Mouse (Mus musculus) T-cell, adult 2 months (primary cell): ENCODE measurements around the gene Zbtb16.

Source experiments
- DNase-seq: peaks from one replicate; pipeline ENCODE4 v3.0.0; 2022; ENCODE audit warnings: low spot score

Gene Zbtb16

DNA sequence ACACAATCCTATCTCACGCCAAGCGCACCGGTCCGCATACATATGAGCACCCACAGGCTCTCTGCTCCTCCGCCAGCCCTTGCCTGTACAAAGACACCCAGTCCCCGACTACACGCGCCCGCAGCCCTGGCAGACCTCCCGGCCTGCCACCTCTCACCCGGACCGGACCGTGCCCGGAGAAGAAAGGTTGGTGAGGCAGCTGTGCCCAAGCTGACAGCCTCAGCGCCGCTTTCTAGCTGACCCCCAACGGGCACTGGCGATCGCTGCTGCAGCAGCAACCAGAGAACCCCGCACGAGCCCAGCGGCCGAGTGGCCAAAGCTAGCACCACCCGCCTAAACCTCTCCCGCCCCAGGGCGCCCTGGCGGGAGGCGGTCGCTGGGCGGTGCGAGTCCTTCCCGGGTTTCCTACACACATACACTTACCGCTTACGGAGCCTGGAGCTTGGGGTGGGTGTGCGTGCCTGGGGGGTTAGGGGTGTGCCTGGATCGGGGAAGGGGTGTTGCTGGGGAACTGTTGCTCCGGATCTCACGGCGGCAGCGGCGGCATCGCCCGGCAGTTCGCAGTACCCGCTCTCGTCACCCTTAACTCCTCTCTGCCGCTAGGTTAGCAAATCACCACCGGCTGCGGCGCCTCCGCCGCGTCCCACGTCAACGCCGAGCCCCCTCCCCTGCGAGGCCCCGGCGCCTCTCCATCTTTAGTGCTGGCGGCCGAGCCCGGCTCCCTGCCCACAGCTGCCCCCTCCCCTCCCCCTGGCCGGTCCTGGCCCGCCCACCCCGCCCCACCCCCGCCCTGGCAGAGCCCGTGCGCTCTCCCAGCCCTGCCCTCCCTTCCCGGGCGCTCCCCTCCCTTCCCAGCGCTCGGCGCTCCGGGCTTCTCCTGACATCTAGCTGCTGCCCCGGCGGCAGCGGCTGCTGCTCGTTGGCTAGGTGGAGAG, at the start of gene Zbtb16:
TSS of gene Zbtb16 (minus strand) at position 592 of the 935 bp plus-strand sequence.
- peak; percentile 26 for DNase-seq

GRCm38 (mm10) chr9:48872896-48873295, 36.9 kb upstream of the Zbtb16 start:
- DNase-seq, result no peak

GRCm38 (mm10) chr9:48866523-48867121, 30.6 kb upstream of the Zbtb16 start:
- no peak for DNase-seq

GRCm38 (mm10) chr9:48865235-48865634, 29.2 kb upstream of the Zbtb16 start:
- DNase-seq, result no peak

GRCm38 (mm10) chr9:48861481-48861880, 25.5 kb upstream of the Zbtb16 start:
- DNase-seq, result no peak

GRCm38 (mm10) chr9:48860526-48860845, 24.5 kb upstream of the Zbtb16 start:
- peak; percentile 34 for DNase-seq

GRCm38 (mm10) chr9:48859828-48860525, 24.0 kb upstream of the Zbtb16 start:
- DNase-seq, result no peak

DNA sequence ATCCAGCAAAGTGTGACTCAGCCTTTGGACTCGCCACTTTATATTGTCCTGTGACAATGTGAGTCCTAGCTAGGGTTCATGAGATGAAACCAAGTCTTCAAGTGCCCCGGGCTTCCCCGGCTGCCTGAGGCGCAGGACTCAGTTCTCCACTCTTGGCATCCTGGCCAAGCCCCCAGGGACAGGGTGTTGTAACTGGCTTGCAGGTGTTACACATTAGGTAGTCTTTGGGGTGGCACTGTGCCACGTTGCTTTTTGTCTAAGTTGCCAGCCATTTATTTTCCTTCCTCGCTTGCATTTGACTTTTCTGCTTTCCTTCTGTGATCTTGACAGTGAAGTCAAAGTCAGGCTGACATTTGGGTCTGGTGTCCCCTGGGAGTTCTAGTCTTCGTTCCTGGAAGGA, 21.9 kb upstream of the Zbtb16 start:
- DNase-seq, result no peak

- no peak for DNase-seq
Measured at GRCm38 (mm10) chr9:48856240-48856639, 20.2 kb upstream of the Zbtb16 start.

GRCm38 (mm10) chr9:48849531-48849930, 13.5 kb upstream of the Zbtb16 start:
- DNase-seq, result no peak

DNA sequence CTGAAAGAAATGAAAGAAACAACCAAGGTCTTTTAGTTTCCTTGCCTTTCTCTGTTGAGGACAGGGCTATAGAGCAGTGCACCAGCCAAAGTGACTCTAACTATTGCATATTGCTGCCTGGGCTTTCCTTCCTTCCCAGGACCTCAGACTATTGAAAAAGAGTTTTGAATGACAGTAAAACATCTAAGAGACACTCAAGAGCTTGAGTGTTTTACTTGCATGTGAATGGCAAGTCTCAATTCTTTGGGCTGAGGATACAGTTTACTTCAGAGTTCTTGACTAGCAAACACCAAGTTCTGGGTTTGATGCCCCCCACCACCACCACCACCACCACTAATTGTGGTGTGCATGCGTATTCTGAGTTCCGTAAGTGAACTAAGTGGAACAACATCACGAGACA, 3.5 kb upstream of the Zbtb16 start:
- no peak for DNase-seq

DNA sequence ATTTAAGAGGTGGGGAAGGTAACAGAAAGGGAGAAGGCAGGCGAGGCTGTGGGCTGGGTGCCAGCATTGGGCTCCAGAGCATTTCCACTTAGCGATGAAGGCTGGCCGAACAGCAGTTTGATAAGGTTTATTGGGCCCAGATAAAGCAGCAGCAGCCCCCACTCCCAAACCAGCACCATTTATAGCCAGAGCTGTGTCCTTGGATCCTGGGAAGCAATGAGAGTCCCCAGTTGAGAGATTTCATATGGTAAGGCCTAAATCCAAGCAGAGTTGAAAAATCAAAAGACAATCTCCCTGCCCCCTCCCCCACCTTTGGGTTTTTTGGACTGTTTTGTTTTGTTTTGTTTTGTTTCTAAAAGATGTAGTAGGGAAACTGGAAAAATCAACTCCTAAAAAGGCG, 2.3 kb upstream of the Zbtb16 start:
- DNase-seq, result no peak

DNA sequence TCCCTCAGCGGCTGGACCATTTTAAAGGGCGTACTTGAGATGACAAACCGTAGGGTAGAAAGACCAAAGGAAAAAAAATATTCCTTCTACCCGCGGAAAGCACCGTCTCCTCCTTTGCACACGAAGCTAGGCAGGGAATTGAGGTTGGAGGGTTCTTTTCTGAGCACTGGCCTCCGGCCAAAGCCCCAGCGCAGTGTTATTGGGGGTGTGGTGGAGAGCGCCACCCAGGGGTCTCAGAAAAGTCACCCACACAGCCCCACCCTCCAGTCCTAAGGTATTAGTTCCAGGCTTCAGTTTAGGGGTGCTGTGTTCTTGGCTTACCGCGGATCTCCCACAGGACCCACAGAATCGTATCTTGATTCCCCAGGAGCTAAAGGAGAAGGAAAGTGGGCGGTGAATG, 1.2 kb upstream of the Zbtb16 start:
- DNase-seq, result no peak

DNA sequence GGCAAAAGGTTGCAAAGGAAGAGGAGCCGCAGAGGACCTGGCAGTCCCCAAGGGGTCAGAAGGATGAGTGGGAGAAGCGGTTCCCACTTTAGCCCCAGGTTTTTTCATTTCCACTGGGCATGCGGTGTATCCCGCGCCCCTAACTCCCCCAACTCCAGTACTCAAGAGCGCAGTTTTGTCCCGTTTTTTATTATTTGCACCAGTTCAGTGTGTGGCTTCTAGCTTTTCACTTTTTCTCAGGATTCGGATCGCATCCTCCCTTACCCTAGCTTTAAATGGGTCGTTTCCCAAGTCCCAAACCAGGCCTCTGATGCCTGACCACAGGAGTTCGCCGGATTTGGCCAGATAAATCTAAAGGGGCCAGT, 526 bp upstream of the Zbtb16 start:
- DNase-seq, result no peak

GRCm38 (mm10) chr9:48834541-48835411, 1.2 kb downstream of the Zbtb16 start:
- no peak for DNase-seq

DNA sequence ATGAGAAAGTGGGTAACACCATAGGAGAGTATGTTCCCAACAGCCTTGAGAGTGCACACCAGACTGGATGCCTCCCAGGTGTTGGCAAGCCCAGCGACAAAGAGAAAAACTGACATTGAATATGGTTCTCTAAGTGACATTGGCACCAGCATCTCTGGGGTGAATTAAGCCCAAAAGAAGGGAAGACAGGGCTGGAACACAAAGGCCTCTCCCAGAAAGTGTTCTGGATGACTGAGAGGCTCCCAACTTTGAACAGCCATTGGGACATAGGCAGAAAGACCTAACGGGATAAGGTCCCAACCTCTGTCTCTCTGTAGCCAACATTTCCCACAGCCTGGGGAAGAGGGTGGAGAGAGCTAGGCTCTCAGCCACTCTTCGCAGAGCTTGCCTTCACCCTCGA, 2.0 kb downstream of the Zbtb16 start:
- DNase-seq, result no peak

- DNase-seq, result no peak
Measured at GRCm38 (mm10) chr9:48833493-48833892, 2.5 kb downstream of the Zbtb16 start.

DNA sequence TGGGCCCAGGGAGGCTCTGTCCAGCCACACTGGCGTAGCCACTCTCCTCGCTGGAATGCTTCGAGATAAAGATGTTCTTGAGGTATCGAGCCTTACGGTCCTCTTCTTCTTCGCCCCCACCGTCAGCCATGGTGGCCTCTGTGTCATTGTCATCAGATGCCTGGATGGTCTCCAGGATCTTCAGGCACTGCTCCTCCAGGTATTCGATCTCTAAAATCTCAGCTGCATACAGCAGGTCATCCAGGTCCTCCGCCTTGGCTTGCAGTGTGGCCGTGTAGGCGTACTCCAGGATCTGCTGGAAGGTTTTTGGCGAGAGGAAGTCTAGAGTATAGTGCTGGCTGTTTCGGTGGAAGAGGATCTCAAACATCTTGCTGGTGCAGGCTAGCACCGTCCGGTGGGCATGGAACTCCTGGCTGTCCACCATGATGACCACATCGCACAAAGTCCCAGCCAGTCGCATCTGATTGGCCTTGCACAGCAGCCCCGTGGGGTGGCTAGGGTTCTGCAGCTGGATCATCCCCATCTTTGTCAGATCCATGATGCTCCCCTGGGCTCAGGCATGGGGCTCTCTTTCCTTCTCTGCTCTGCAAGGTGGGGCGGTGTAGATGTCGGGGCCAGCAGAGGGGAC, 3.4 kb downstream of the Zbtb16 start:
- no peak for DNase-seq

- DNase-seq, result no peak
Measured at GRCm38 (mm10) chr9:48831560-48832460, 4.2 kb downstream of the Zbtb16 start.

- DNase-seq, result no peak
Measured at GRCm38 (mm10) chr9:48828839-48829238, 7.2 kb downstream of the Zbtb16 start.
